Mouse (Mus musculus) embryo, embryonic 9.5 days (tissue): ENCODE measurements around the gene Adipor2.
A peak's percentile ranks its signal among the peaks of the same experiment; 100 is the strongest.
"Not testable (repeated sequence)": the region's sequence is repeated elsewhere in the genome, so short reads cannot be mapped to it uniquely, and the experiment has no call there.

Experiments
- DNase-seq: peaks from one replicate; pipeline ENCODE4 v3.0.0-alpha.2; 2017; ENCODE audit errors: extremely low spot score

Gene Adipor2

DNA sequence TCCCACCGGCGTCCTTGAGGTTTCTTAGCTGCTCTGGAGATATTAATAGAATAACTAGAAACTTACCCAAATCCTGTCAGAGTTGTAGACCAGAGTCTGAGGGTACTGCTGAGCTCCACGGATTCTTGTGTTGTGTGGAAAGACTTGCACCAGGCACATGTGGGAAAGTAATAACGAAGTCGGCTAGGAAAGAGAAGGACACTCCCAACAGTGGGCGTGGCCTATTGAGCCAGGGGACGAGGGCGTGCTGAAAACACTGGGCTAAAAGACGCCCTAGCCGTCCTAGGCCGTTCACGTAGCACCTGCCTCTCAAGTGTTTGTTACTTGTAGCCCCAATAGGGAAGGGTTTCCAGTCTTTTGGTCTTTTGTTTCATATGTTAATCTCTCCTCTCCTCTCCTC lies at the start of gene Adipor2:
Gene Adipor2, minus strand, starts transcription at position 351 of the 400 bp plus-strand sequence.
- peak; percentile 66 for DNase-seq

DNA sequence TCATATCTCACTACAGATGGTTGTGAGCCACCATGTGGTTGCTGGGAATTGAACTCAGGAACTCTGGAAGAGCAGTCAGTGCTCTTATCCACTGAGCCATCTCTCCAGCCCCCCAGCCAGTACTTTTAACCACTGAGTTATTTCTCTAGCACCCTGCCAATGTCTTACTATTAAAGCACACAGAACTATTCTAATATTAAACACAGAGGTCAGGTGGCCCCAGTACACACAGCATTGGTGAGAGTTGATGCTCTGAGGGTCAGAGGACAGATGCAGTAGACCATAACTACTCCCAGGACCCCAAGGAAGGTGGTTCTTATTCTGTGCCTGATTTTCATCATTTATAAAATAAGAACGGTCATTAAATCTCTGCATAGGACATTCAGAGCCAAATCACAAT lies 48.7 kb upstream of the Adipor2 start:
- no peak for DNase-seq

DNA sequence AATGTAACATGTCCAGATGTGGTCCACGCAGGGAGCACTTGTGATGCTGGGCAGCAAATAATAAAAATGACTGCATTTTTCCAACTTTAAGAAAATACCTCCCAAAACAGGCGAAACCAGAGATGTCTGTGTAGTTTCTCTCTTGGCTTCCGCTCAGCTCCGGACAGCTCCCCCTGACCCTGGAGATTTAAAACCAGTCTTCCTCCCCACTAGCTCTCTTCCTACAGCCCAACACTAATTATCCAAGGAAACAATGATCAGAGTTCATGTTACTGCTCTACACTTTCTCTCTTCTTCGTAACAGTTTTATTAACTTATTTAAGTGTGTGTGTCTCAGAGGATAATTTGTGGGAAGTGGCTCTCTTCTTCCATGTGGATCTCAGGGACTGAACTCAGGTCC lies 42.9 kb upstream of the Adipor2 start:
- no peak for DNase-seq

DNA sequence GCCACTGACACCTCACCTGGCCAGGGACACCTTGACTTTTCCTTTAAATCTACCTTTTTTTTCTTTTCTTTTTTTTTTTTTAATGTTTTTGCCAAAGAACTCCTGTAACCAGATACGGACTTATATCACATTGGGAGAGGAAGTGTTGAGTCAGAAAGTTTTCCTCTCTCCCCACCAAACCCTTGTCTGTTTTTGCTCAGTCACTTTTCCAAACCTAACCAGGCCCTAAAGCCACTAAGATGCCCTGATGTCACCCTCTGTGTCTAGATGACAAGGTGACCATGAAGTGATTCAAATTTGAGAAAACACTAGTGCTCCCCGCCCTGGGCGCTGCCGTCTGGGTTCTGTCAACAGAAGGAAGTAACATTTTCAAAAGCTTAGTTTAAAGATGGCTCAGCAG lies 41.5 kb upstream of the Adipor2 start:
- DNase-seq: no peak

DNA sequence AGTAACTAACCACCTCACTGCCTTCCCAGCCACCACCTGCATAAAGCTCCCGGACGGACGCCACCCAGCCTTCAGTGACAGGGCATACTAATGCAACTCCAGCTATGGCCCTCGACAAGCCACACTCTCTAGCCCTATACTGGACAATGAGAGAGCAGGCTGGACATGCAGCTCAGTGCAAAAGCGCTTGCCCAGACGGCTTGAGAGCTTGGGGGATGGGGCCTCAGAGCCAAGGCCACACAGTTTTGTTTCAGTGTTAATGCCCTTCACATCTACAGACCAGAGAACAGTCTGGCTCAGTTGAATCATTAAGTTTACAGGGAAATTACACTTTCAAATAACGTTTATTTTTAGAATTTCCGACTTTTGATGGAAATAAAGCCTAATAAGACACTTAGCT lies 40.7 kb upstream of the Adipor2 start:
- no peak for DNase-seq

DNA sequence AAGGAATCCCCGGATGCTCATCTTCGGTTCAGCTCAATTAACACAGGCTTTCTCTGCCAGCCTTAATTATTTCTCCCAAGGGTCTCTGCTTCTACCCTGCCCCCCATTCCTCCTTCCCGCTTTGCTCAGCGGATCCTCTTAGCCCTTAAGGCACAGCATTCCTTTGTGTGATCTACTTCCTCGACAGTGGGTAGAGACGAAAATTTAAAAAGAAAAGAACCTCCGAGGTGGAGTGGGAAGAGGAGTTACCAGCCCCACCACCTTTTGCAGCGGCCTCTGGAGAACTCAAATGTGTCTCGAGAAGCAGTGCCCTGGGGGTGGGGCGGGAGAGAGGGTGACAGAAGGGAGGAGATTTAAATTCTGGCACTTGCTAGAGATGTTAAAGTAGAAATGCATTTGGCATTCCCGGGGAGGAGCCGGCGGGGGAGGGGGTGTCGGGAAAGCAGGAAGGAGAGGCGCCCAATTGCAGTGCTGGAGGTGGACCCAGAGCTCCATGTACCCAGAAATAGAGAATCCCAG lies 34.5 kb upstream of the Adipor2 start:
- peak; percentile 78 for DNase-seq

DNA sequence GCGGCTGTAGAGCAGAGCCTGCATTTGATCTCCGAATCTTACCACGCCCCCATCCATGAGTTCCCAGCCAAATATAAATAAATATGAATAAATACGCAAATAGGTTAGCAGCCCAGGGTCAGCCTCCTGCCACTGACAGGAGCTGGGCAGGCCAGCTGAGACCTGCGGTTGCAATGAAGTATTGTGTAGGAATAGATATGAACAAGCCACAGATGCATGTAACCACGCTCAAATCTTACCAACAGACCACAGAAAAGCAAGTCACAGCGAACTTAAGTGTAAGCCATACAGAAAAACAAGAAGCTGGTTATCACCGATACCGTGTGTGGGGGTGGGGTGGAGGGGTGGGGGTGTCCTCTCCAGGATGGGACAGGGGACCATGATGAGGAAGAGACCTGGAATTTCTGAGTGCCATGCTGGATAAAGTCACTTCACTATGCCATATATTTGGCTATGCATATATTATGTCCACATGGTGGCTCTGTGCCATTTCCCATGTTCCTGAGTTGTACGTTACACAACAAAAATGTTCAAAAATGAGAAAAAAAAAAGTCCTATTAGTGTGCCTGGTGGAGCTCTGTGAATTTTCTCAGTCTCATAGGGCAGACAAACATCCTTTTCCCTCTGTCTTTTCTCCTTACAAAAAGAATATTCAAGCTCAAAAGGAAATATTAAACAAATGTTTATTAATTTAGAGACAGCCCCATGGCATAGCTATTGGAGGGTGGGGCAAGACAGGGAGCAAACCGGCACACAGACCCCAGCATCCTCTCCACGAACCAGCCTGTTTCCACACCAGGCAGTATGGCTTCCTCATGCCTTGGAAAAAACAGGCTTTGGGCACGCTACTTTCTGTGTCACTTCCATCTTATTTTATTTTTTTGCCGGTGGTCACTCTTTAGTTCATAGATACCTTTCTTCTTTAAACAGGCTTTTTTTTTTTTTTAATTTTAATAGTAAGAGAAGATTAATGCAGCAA lies 33.8 kb upstream of the Adipor2 start:
- no peak for DNase-seq

DNA sequence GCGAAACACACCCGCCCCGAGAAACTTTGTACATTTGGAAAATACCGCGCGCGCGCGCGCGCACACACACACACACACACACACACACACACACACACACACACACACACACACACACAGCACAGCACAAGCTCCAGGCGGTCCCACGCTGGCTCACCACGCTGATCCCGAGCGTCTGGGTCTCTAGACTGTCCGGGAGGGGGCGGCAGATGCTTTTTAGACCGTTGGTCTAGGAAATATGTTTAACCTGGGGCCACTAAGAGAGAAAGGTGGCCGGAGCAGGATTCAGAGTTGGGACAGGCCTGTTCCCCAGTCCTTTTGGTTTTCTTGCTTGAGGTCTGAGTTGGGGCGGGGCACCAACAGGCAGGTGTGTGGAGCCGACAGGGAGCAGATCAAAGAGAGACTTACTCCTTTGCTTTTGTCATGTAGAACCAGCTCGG lies 31.6 kb upstream of the Adipor2 start:
- DNase-seq: peak; percentile 67

DNA sequence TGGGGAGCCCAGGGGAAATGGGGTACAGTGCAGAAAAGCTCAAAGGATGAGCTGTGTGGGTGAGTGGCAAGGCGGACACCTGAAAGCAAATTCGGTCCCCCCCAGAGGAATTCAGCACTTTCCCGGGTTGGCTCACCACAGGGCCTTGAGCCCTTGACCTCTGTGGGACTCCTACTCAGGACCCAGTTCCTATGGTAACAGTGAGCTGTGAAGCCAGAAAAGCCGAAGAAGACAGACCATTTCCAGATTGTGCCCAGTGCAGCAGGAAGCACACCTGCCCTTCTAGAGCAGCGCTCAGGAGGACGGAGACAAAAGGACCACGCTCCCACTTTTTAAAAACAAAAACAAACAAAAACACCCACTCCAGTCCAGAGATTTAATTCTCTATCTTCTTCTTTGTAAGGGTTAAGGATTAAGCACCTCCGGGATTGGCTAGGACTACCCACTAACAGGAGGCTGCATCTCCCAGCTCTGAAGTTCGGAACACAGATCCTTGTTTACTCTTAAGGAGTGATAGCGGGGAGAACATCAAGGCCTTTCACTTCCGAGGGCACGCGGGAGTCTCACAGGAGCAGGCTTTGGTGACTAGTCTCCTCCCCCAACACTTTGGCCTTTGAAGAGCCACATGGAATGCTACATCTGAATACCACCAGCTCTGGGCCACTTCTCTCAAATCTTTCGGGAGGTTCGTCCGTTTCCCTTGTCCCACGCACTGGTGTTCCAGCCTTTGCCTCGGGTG lies 31.0 kb upstream of the Adipor2 start:
- DNase-seq: peak; percentile 55

DNA sequence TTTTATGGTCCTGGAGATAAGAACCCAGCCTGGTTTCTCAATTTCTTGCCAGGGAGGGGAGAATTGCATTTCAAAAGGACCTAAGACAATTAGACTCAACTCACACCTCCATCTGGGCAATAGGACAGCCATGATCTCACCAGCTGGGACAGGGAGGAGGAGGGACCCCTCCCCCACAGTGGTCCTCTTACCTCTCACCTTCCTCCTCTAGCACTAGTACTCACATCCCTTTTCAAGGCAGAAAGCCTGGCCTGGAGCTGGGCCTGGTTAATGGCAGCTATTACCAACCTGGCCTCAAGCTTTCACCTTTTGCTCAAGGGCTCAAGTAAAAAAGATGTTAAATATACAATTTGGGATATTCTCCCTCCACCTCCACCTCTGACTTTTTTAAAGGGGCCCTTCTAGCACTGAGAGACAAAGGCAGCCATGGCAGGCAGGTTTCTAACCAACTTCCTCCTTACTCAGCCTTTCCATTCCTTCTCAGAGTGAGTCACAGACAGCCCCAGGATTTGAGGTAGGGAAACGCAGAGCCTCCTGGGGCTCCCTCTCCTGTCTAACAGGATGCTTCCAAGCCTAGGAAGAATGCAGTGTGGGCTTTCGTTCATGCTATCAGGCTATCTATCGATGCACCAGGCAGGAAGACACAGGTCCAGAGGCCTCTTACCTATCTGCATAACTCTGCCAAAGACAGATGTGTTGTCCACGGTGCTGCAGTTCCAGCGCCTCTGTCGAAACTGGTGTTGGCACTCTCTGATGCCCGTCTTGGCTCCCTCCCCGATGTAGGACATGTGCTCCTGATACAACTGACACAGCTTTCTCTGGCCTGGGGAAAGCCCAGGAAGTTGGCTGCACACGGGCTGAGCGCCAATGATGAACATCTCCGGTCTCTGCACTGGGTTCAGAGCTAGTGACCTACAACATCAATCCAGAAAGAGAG lies 28.4 kb upstream of the Adipor2 start:
- no peak for DNase-seq

DNA sequence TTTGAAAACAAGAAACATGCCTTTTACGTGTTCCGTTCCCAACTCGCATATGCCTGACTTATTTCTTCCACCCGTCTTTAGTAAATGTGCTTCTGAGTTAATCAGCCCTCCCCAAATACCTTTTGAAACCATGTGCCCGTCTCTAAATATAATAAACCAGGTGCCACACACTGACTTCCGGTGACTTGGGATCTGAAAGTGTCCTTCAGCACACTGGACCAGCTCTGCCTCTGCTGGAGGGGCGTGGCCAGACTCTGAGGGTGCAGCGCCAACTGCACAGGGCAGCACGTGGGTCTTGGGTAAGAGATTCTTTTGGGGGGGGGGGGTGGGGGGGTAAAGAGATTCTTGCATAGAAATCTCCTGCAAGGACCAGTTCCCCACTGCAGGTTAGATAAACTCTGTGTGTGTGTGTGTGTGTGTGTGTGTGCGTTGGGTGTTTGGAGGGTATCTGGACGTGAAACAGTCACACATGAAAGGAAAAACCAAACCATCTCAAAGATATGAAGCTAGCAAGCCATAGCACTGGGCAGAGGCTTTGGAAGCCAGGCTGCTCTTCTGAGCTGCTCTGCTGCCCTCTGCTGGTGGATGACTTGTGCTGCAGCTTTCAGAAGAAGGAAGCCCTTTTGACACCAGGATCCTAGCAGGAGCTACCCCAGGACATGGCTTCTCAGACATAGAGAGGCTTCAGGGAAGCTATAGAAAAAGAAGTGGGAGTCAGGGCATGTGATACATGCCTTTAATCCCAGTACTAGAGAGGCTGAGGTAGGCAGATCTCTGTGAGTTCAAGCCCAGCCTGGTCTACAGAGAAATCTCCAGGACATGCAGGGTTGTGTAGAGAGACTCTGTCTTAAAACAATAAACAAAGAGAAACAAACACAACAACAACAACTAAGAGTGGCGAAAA lies 26.5 kb upstream of the Adipor2 start:
- peak; percentile 81 for DNase-seq

DNA sequence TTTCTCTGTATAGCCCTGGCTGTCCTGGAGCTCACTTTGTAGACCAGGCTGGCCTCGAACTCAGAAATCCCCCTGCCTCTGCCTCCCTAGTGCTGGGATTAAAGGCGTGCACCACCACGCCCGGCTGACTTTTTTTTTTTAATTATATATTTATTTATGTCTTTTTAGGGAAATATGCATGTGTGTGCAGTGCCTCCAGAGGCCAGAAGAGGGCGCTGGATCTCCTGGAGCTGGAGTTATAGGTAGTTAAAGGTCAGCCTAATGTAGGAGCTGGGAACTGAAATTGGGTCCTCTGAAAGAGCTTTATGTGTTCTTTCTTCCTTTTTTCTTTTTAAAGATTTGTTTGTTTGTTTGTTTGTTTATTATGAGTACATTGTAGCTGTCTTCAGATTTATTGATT lies 25.2 kb upstream of the Adipor2 start:
- not testable (repeated sequence) for DNase-seq

DNA sequence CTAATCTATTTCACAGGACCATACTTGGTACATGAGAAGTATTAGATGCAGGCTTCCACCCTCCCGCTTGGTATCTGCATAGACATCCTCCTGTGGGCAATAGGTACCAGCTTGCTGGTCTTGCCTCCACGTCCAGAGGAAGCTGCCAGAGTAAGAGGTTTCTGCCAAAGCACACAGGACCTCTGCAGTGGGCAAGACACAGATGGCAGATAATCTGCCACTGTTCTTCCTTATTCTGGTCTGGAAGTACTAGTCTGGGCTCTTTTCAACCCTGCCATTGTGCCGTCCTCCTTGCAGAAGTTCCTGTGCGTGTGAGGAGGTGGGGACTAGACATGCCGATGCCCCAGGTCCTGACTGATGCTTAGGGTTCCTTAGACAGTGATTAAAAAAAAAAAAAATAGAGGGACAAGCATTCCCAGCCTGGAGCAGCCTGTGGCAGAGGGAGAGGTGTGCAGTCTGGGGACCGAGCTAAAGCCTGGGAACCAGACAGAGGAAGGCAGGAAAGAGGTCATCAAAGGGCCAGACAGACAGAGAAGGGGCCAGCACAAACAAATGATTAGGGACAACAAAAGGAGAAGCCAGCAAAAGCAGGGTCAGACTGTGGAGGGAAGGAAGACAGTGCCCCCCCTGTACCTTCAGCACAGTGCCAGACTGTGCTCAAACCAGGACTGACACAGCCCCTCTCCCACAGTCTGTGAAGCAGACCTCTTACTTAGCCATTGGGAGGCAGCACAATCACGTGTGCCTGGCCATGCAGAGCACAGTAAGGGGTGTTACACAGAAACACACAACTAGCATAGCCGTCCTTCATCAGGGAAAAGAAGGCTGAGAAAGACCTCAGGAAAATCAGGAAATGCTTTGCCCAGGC lies 20.6 kb upstream of the Adipor2 start:
- DNase-seq: peak; percentile 24

DNA sequence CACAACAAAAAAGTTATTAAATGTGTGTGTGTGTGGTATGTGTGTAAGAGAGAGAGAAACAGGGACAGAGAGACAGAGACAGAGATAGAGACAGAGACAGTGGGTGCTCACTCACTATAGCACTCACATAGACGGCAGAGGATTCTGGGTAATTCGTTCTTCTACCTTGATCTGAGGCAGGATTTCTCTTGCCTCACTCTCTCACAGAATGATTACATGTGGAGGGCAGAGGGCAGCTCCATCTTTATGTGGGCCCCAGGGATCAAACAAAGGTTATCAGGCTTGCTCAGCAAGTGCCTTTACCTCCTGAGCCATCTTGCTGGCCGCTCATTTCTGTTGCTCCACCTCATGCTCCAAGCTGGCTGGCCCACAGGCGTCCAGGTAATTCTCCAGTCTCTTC lies 16.9 kb upstream of the Adipor2 start:
- no peak for DNase-seq

DNA sequence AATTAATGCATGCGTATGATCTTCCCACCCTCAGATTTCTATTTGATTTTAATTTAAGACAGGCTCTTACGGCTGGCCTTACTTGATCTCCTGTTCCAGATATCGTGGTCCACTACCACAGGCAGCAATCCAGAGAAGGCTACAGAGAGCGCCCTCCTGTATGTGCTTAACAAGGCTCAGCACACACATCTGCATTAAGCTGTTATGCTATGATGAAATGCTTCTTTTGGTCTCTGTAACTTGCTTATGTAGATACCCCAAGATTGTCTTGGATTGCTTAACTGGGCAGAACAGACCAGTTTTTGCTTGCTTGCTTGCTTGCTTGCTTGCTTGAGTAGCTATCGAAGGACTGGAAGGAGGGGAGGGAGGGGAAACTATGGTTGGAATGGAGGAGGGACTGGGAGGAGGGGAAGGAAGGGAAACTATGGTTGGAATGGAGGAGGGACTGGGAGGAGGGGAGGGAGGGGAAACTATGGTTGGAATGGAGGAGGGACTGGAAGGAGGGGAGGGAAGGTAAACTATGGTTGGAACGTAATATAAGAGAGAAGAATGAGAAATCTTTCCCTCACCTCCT lies 14.3 kb upstream of the Adipor2 start:
- DNase-seq: no peak

DNA sequence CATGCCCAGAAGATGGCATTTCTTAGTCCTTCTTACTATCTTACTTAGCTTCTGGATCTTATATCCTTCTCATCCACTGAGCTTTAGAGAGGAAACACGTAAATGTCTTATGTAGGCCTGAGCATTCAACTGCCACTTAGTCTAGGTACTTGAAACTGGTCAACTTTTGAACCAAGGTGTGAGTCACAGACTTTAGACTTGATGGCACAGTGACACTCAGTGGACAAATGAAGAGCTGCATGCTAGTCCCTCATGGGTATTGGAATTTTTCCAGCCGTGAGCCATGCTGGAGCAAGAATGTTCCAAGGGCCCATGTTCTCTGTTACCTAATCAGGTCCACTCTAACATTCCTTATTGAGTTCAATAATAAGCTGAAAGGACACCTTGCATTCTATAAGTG lies 13.0 kb upstream of the Adipor2 start:
- DNase-seq: peak; percentile 27

DNA sequence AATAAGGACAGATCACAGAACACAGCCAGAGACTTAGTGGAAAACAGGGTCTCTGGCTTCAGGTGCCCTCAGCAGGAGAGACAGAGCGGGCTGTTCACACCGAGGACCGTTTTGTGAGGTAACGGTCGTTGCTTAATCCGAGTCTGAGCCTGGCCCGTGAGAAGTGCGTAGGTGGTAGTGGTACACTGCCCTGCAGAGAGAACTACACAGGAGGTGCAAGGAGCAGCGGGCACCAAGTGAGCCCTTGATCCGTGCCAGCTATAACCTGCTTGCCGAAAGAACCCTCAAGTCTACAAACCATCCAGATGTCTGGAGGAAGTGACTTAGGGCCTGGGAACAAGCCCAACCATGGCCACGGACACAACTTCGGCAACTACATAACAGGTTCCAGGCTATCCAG lies 11.8 kb upstream of the Adipor2 start:
- DNase-seq: no peak

DNA sequence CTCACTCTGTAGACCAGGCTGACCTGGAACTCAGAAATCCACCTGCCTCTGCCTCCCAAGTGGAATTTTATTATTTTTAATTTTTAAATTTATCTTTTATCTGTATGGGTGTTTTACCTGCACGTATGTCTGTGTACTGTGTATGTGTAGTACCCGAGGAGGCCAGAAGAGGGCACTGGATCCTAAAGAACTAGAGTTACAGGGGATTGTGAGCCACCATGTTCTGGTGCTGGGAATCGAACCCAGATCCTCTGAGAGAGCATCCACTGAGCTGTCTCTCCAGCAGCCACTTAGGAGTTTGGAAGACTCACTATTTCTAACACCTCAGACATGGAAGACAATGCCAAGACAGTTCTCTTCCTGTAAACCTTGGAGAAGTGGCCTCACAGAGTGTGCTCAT lies 11.1 kb upstream of the Adipor2 start:
- no peak for DNase-seq

DNA sequence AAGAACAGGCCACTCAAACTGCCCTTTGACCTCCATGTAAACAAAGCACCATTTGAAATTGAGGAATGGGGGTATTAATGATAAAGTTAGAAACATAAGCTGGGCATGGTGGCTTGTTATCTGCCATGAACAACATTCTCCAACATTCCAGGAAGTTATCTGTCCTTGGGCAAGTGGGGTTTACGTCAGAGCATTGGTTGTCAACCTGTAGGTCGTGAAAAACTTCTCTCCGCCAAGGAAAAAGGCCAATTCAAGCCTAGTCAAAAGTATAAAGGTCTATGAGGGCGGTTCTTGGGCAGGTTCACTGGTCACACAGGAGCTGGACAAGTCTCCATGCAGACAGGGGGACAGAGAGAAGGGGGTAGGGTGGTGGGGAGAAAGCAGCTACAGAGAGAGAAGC lies 3.5 kb upstream of the Adipor2 start:
- no peak for DNase-seq
